In genomic region chr1:189700990-189701389, GRCm38 (mm10) we compare ENCODE assay signal across 9 mouse cellular contexts. TPM values are rescaled to one million over a fixed set of nuclear protein-coding genes. Genes with fewer than 3 reads are reported as not detected.
DNase-seq lines count a peak whose midpoint lies in the region; ATAC-seq and TF ChIP-seq lines count a peak whose summit lies in the region.
"Had no signal": no experiment of that assay in that cellular context is flagged by ENCODE, and none has a peak within 500 bp of the region (broad histone marks: within the 10 kb centered on the region; RNA-seq: fewer than 3 reads in every experiment).

No protein-coding gene starts in this region.

- H3K27ac ChIP-seq in CH12.LX (ENCODE audit: insufficient read depth, low read depth), result no peak overlapping the region
- H3K27ac ChIP-seq in lung, embryonic 14.5 days (ENCODE audit: low read depth), result no peak overlapping the region
- H3K27ac ChIP-seq: limb, embryonic 12.5 days had no signal

- no peaks in the 10 kb centered on the region for H3K9me3 ChIP-seq in CH12.LX (replicated peaks; ENCODE audit: low read length)
- H3K9me3 ChIP-seq in lung, embryonic 14.5 days (ENCODE audit: low read depth, low read length), result no peaks in the 10 kb centered on the region
- H3K9me3 ChIP-seq: limb, embryonic 12.5 days had no signal

- TF ChIP-seq EP300 in CH12.LX (IDR thresholded peaks at IDR 0.05; ENCODE audit: low read length), result no peak

- no peaks in the 10 kb centered on the region for H3K36me3 ChIP-seq in CH12.LX (replicated peaks in 1 of 2; ENCODE audit: control insufficient read depth in 1 of 2, insufficient read depth in 1 of 2, low read length in 1 of 2)
- H3K36me3 ChIP-seq in lung, embryonic 14.5 days (ENCODE audit: insufficient read depth), result no peaks in the 10 kb centered on the region
- H3K36me3 ChIP-seq: limb, embryonic 12.5 days had no signal

- H3K4me3 ChIP-seq in CH12.LX (replicated peaks in 1 of 3; ENCODE audit: low read depth in 2 of 3, low read length in 2 of 3, poor library complexity in 1 of 3), result no peak overlapping the region
- H3K4me3 ChIP-seq in lung, embryonic 14.5 days (ENCODE audit: low read depth, low read length), result no peak overlapping the region
- H3K4me3 ChIP-seq: limb, embryonic 12.5 days had no signal

- H3K9ac ChIP-seq in CH12.LX (ENCODE audit: insufficient read depth, low read depth), result 0 out of 2 replicates have a peak overlapping the region, but pooled peaks have one; percentile 14
- no peak overlapping the region for H3K9ac ChIP-seq in lung, embryonic 14.5 days
- H3K9ac ChIP-seq: limb, embryonic 12.5 days had no signal

- no peaks in the 10 kb centered on the region for H3K79me2 ChIP-seq in CH12.LX (replicated peaks; ENCODE audit: control insufficient read depth, extremely low read depth, insufficient read depth, poor library complexity, severe bottlenecking)

- dilution Hi-C loops in CH12.LX (cut with MboI; ENCODE audit: extremely low pct_ligation_motif_present, extremely low pct_unique_long_range_greater_than_20kb, low sequenced_read_pairs), result no loop called here

- no peak for TF ChIP-seq POLR2A in CH12.LX (IDR thresholded peaks at IDR 0.05; ENCODE audit: low read depth, low read length)

- ATAC-seq in lung, embryonic 14.5 days (ENCODE audit: insufficient read depth), result peak; percentile 37; the same call in 1 of the 2 replicates

- H3K27me3 ChIP-seq in CH12.LX (replicated peaks), result no peaks in the 10 kb centered on the region
- no peaks in the 10 kb centered on the region for H3K27me3 ChIP-seq in lung, embryonic 14.5 days (ENCODE audit: insufficient read depth, low read length)
- H3K27me3 ChIP-seq: limb, embryonic 12.5 days had no signal

- peak; percentile 52 to 78; a peak in 3 of 4 replicates for TF ChIP-seq CTCF in CH12.LX (conservative IDR thresholded peaks at IDR 0.05 in 1 of 2, IDR thresholded peaks at IDR 0.05 in 1 of 2; ENCODE audit: low read depth in 2 of 2, low read length in 2 of 2)
- peak; percentile 86 for TF ChIP-seq CTCF in lung, embryonic 14.5 days (IDR thresholded peaks at IDR 0.05; ENCODE audit: low read depth)

- peak; percentile 77 for TF ChIP-seq RAD21 in CH12.LX (IDR thresholded peaks at IDR 0.05; ENCODE audit: low read depth, low read length)

- 1% methylated on average over 6 of the region's 6 CpGs for WGBS in lung, embryonic 14.5 days

- DNase-seq in CH12.LX (ENCODE audit: extremely low read depth), result peak; percentile 66
- peak; percentile 83 for DNase-seq in adrenal gland, postnatal 10 days
- DNase-seq in embryo, embryonic 11 days, result peak; percentile 87
- peak; percentile 40 for DNase-seq in gastrocnemius, postnatal 25 days
- peak; percentile 74 to 82 for DNase-seq in kidney, postnatal 25 days
- DNase-seq in lung, embryonic 14.5 days, result peak; percentile 94
- DNase-seq in retina, embryonic 14.5 days (ENCODE audit: low spot score), result peak; percentile 91
- peak; percentile 53 to 72 for DNase-seq in urinary bladder, postnatal 36 days (ENCODE audit: low spot score in 2 of 2)

- H3K4me2 ChIP-seq in CH12.LX (ENCODE audit: insufficient read depth, low read depth, poor library complexity, severe bottlenecking), result peak overlapping the region; percentile 37; the same call in 1 of the 2 replicates
- H3K4me2 ChIP-seq in lung, embryonic 14.5 days, result no peak overlapping the region
- H3K4me2 ChIP-seq: limb, embryonic 12.5 days had no signal

- H3K4me1 ChIP-seq in CH12.LX (ENCODE audit: control insufficient read depth in 1 of 2, insufficient read depth in 2 of 2), result peaks cover 3 to 8% of the 10 kb centered on the region in 2 experiments; a peak in 3 of 4 replicates
- no peaks in the 10 kb centered on the region for H3K4me1 ChIP-seq in lung, embryonic 14.5 days (ENCODE audit: insufficient read depth)

- in situ Hi-C loops in CH12.LX (cut with MboI; ENCODE audit: low pct_ligation_motif_present, low pct_unique_long_range_greater_than_20kb, low sequenced_read_pairs), result loop anchor here (10.0 kb wide), 1 partner anchor 274 kb away; no protein-coding TSS in a partner anchor

TF ChIP-seq in CH12.LX, 34 proteins besides CTCF, POLR2A, EP300 and RAD21:
- TF ChIP-seq SMC3 (IDR thresholded peaks at IDR 0.05; ENCODE audit: low read depth, low read length) (peak; percentile 72), BHLHE40 (IDR thresholded peaks at IDR 0.05; ENCODE audit: low read depth, low read length) (0 out of 2 replicates have a peak, but pooled peaks have one; percentile 21), MYC (IDR thresholded peaks at IDR 0.05; ENCODE audit: low read depth, low read length) (no peak)

RNA-seq across cellular contexts. Expression of gene Cenpf, which starts 13.1 kb away (rescaled TPM):
- total RNA-seq in CH12.LX (2012; rRNA removed) (21.5 and 22.3 TPM in 2 replicates), CH12.LX (2014; rRNA removed) (10.4 and 16.5 TPM in 2 replicates)
- polyA plus RNA-seq in CH12.LX (2012; ENCODE audit: insufficient read length, low read depth), result 23.4 and 28.2 TPM in 2 replicates
- 10 to 100 TPM; 12.0 to 16.0 TPM for total RNA-seq in adrenal gland, postnatal 10 days (2021)
- total RNA-seq in gastrocnemius, postnatal 25 days (2021), result 1 to 10 TPM; 1.0 to 1.1 TPM
- polyA plus RNA-seq in lung, embryonic 14.5 days (2014; fragmentation: Nextera tagmentation; extraction: Ambion mirVana), result 91.1 and 103 TPM in 2 replicates

RNA-seq across cellular contexts. Expression of gene Ptpn14, which starts 27.1 kb away (rescaled TPM):
- total RNA-seq in CH12.LX (2012; rRNA removed) (under 0.01 and 0.04 TPM in 2 replicates), CH12.LX (2014; rRNA removed) (not detected in 2 replicates)
- 0.10 and 0.37 TPM in 2 replicates for polyA plus RNA-seq in CH12.LX (2012; ENCODE audit: insufficient read length, low read depth)
- 10 to 100 TPM; 24.1 to 27.7 TPM for total RNA-seq in adrenal gland, postnatal 10 days (2021)
- total RNA-seq in gastrocnemius, postnatal 25 days (2021), result 10 to 100 TPM; 10.7 to 13.9 TPM
- 10.3 and 11.6 TPM in 2 replicates for polyA plus RNA-seq in lung, embryonic 14.5 days (2014; fragmentation: Nextera tagmentation; extraction: Ambion mirVana)

Comparison
In these comparisons a context has a peak if more than half of its experiments do, and no peak if none do; other contexts are left out.
1. DNase-seq: peak in every context shown above with its lines; median percentile 94 in lung, embryonic 14.5 days; 91 in retina, embryonic 14.5 days; 87 in embryo, embryonic 11 days; 83 in adrenal gland, postnatal 10 days; 78 in kidney, postnatal 25 days; 66 in CH12.LX; 62 in urinary bladder, postnatal 36 days; 40 in gastrocnemius, postnatal 25 days.
2. RNA of gene Cenpf, which starts 13.1 kb away (total RNA-seq): 10.4 to 22.3 TPM in CH12.LX and 12.0 to 16.0 TPM in adrenal gland, postnatal 10 days; 1.0 to 1.1 TPM in gastrocnemius, postnatal 25 days; every median in the first group is over 4 times any median in the second.
3. RNA of gene Ptpn14, which starts 27.1 kb away (total RNA-seq): 24.1 to 27.7 TPM in adrenal gland, postnatal 10 days and 10.7 to 13.9 TPM in gastrocnemius, postnatal 25 days; under 0.01 to 0.04 TPM in CH12.LX; every median in the first group is over 10 times any median in the second.